Mouse (Mus musculus) liver, adult 2 months (tissue): ENCODE results near the gene Sart1.

Experiments
- CTCF ChIP-seq: fragments of 200-500 bp; IDR thresholded peaks from 2 replicates; pipeline ENCODE4 v1.5.1; 2011; ENCODE audit warnings: low read depth, low read length, control low read depth
- POLR2A ChIP-seq: fragments of 200-500 bp; IDR thresholded peaks from 2 replicates; pipeline ENCODE4 v1.6.1; 2011; ENCODE audit warnings: low read length, control low read depth; ENCODE audit not compliant: insufficient read depth; ENCODE audit errors: extremely low read depth

GRCm38 (mm10) chr19:5348064-5348463, 40.4 kb downstream of the Sart1 start:
- no peak for TF ChIP-seq CTCF
- TF ChIP-seq POLR2A, result no peak
